Mouse (Mus musculus): ENCODE measurements at regions not wholly inside any gene's neighbourhood (a gene's known extent, or its start where the extent isn't known, plus 50 kb on each side); places are given as distances from the start of the nearest gene placed in this dataset.

- H3K4me1 ChIP-seq, result no peaks in the 10 kb centered on the region
- no peaks in the 10 kb centered on the region for H3K27me3 ChIP-seq
- 58% methylated on average over 11 of the region's 11 CpGs for WGBS
- no peaks in the 10 kb centered on the region for H3K36me3 ChIP-seq
- H3K4me3 ChIP-seq (replicated peaks), result no peak overlapping the region
- no peak for ATAC-seq (replicated peaks; ENCODE audit: low FRiP score)
- 0 out of 2 replicates have a peak, but pooled peaks cover 4% of the 10 kb centered on the region for H3K9me3 ChIP-seq (replicated peaks)
- H3K27ac ChIP-seq, result no peak overlapping the region
- no peak overlapping the region for H3K9ac ChIP-seq
- H3K4me2 ChIP-seq, result no peak overlapping the region
Measured at GRCm38 (mm10) chr3:144356948-144357295, 151.9 kb upstream of the Lmo4 start.

- ATAC-seq (replicated peaks; ENCODE audit: low FRiP score), result no peak
- Histone ChIP-seq H3K4me2 (no peak overlapping the region), H3K27me3 (no peaks in the 10 kb centered on the region), H3K36me3 (no peaks in the 10 kb centered on the region), H3K4me3 (replicated peaks) (no peak overlapping the region), H3K9me3 (replicated peaks) (0 out of 2 replicates have a peak, but pooled peaks cover 4% of the 10 kb centered on the region), H3K4me1 (no peaks in the 10 kb centered on the region), H3K27ac (no peak overlapping the region), H3K9ac (no peak overlapping the region)
- 64% methylated on average over 17 of the region's 17 CpGs for WGBS
Measured at GRCm38 (mm10) chr3:144356103-144356947, 151.3 kb upstream of the Lmo4 start.

GRCm38 (mm10) chr3:144352559-144352958 is 147.5 kb upstream of the Lmo4 start:
- no peaks in the 10 kb centered on the region for H3K27me3 ChIP-seq
- no peak overlapping the region for H3K4me3 ChIP-seq (replicated peaks)
- no peak overlapping the region for H3K9ac ChIP-seq
- ATAC-seq (replicated peaks; ENCODE audit: low FRiP score), result no peak
- H3K27ac ChIP-seq, result no peak overlapping the region
- no peaks in the 10 kb centered on the region for H3K36me3 ChIP-seq
- no peak overlapping the region for H3K4me2 ChIP-seq
- no peaks in the 10 kb centered on the region for H3K9me3 ChIP-seq (replicated peaks)
- no peaks in the 10 kb centered on the region for H3K4me1 ChIP-seq
- 94% methylated on average over 4 of the region's 4 CpGs for WGBS

GRCm38 (mm10) chr3:144348431-144348830 is 143.4 kb upstream of the Lmo4 start:
- Histone ChIP-seq H3K27me3 (no peaks in the 10 kb centered on the region; the same call in 1 of the 2 replicates), H3K36me3 (no peaks in the 10 kb centered on the region), H3K9me3 (replicated peaks) (no peaks in the 10 kb centered on the region), H3K27ac (no peak overlapping the region), H3K4me1 (no peaks in the 10 kb centered on the region), H3K9ac (no peak overlapping the region), H3K4me3 (replicated peaks) (no peak overlapping the region), H3K4me2 (no peak overlapping the region)
- ATAC-seq (replicated peaks; ENCODE audit: low FRiP score), result no peak
- 63% methylated on average over 9 of the region's 9 CpGs for WGBS

GRCm38 (mm10) chr3:144335237-144335636 is 130.2 kb upstream of the Lmo4 start:
- Histone ChIP-seq H3K36me3 (no peaks in the 10 kb centered on the region), H3K9me3 (replicated peaks) (no peaks in the 10 kb centered on the region), H3K27me3 (no peaks in the 10 kb centered on the region), H3K9ac (no peak overlapping the region), H3K4me2 (no peak overlapping the region), H3K4me1 (no peaks in the 10 kb centered on the region), H3K4me3 (replicated peaks) (no peak overlapping the region), H3K27ac (no peak overlapping the region)
- 63% methylated on average over 3 of the region's 3 CpGs for WGBS
- no peak for ATAC-seq (replicated peaks; ENCODE audit: low FRiP score)

GRCm38 (mm10) chr3:144334201-144334600 is 129.2 kb upstream of the Lmo4 start:
- WGBS, result 80% methylated on average over 5 of the region's 5 CpGs

GRCm38 (mm10) chr3:144332353-144332752 is 127.3 kb upstream of the Lmo4 start:
- no peaks in the 10 kb centered on the region for H3K4me1 ChIP-seq
- no peaks in the 10 kb centered on the region for H3K36me3 ChIP-seq
- H3K4me2 ChIP-seq, result no peak overlapping the region
- WGBS, result 15% methylated on average over 5 of the region's 5 CpGs
- H3K4me3 ChIP-seq (replicated peaks), result no peak overlapping the region
- H3K27ac ChIP-seq, result no peak overlapping the region
- H3K9ac ChIP-seq, result no peak overlapping the region
- H3K27me3 ChIP-seq, result no peaks in the 10 kb centered on the region
- no peaks in the 10 kb centered on the region for H3K9me3 ChIP-seq (replicated peaks)
- ATAC-seq (replicated peaks; ENCODE audit: low FRiP score), result no peak

More at GRCm38 (mm10) chr3:144334201-144334600, 129.2 kb upstream of the Lmo4 start:
- no peaks in the 10 kb centered on the region for H3K4me1 ChIP-seq
- H3K9ac ChIP-seq, result no peak overlapping the region
- H3K9me3 ChIP-seq (replicated peaks), result no peaks in the 10 kb centered on the region
- H3K4me3 ChIP-seq (replicated peaks), result no peak overlapping the region
- no peak for ATAC-seq (replicated peaks; ENCODE audit: low FRiP score)
- H3K36me3 ChIP-seq, result no peaks in the 10 kb centered on the region
- no peak overlapping the region for H3K4me2 ChIP-seq
- H3K27me3 ChIP-seq, result no peaks in the 10 kb centered on the region
- no peak overlapping the region for H3K27ac ChIP-seq

- WGBS, result 70% methylated on average over 7 of the region's 7 CpGs
- no peak overlapping the region for H3K9ac ChIP-seq
- no peak overlapping the region for H3K27ac ChIP-seq
- no peaks in the 10 kb centered on the region for H3K27me3 ChIP-seq
- no peak overlapping the region for H3K4me3 ChIP-seq (replicated peaks)
- H3K9me3 ChIP-seq (replicated peaks), result no peaks in the 10 kb centered on the region
- H3K4me1 ChIP-seq, result no peaks in the 10 kb centered on the region
- no peak for ATAC-seq (replicated peaks; ENCODE audit: low FRiP score)
- no peak overlapping the region for H3K4me2 ChIP-seq
- H3K36me3 ChIP-seq, result no peaks in the 10 kb centered on the region
Measured at GRCm38 (mm10) chr3:144329117-144329516, 124.1 kb upstream of the Lmo4 start.

GRCm38 (mm10) chr3:144327235-144327760 is 122.3 kb upstream of the Lmo4 start:
- H3K27me3 ChIP-seq, result no peaks in the 10 kb centered on the region
- H3K9ac ChIP-seq, result no peak overlapping the region
- H3K9me3 ChIP-seq (replicated peaks), result no peaks in the 10 kb centered on the region
- no peak overlapping the region for H3K27ac ChIP-seq
- no peaks in the 10 kb centered on the region for H3K4me1 ChIP-seq
- H3K36me3 ChIP-seq, result no peaks in the 10 kb centered on the region
- ATAC-seq (replicated peaks; ENCODE audit: low FRiP score), result no peak
- 93% methylated on average over 8 of the region's 8 CpGs for WGBS
- H3K4me2 ChIP-seq, result no peak overlapping the region
- H3K4me3 ChIP-seq (replicated peaks), result no peak overlapping the region

GRCm38 (mm10) chr3:144324974-144325373 is 120.0 kb upstream of the Lmo4 start:
- no peaks in the 10 kb centered on the region for H3K36me3 ChIP-seq

GRCm38 (mm10) chr3:144323524-144323923 is 118.5 kb upstream of the Lmo4 start:
- ATAC-seq (replicated peaks; ENCODE audit: low FRiP score), result no peak
- no peak overlapping the region for H3K4me3 ChIP-seq (replicated peaks)
- H3K4me1 ChIP-seq, result no peaks in the 10 kb centered on the region
- 89% methylated on average over 3 of the region's 3 CpGs for whole genome bisulfite sequencing
- H3K27me3 ChIP-seq, result no peaks in the 10 kb centered on the region
- no peaks in the 10 kb centered on the region for H3K9me3 ChIP-seq (replicated peaks)
- no peak overlapping the region for H3K9ac ChIP-seq
- no peak overlapping the region for H3K4me2 ChIP-seq
- no peak overlapping the region for H3K27ac ChIP-seq
- H3K36me3 ChIP-seq, result no peaks in the 10 kb centered on the region

More at GRCm38 (mm10) chr3:144324974-144325373, 120.0 kb upstream of the Lmo4 start:
- 85% methylated on average over 2 of the region's 2 CpGs for WGBS
- Histone ChIP-seq H3K27ac (no peak overlapping the region), H3K9me3 (replicated peaks) (no peaks in the 10 kb centered on the region), H3K4me1 (no peaks in the 10 kb centered on the region), H3K27me3 (no peaks in the 10 kb centered on the region), H3K4me3 (replicated peaks) (no peak overlapping the region), H3K9ac (no peak overlapping the region), H3K4me2 (no peak overlapping the region)
- no peak for ATAC-seq (replicated peaks; ENCODE audit: low FRiP score)

GRCm38 (mm10) chr3:144319468-144320205 is 114.6 kb upstream of the Lmo4 start:
- no peaks in the 10 kb centered on the region for H3K4me1 ChIP-seq
- no peaks in the 10 kb centered on the region for H3K36me3 ChIP-seq
- H3K9ac ChIP-seq, result no peak overlapping the region
- 65% methylated on average over 11 of the region's 11 CpGs for WGBS
- no peaks in the 10 kb centered on the region for H3K9me3 ChIP-seq (replicated peaks)
- H3K4me2 ChIP-seq, result no peak overlapping the region
- no peak for ATAC-seq (replicated peaks; ENCODE audit: low FRiP score)
- H3K27me3 ChIP-seq, result no peaks in the 10 kb centered on the region
- H3K4me3 ChIP-seq (replicated peaks), result no peak overlapping the region
- no peak overlapping the region for H3K27ac ChIP-seq

Data from kidney, embryonic 15.5 days (tissue).